Mouse (Mus musculus) left cerebral cortex, adult 2 months (tissue): ENCODE results near the gene Actn1. TPM values are rescaled to one million over a fixed set of nuclear protein-coding genes. Genes with fewer than 3 reads are reported as not detected.

Experiments
- DNase-seq, 2 experiments: peaks; one replicate each; pipeline ENCODE4 v3.0.0; 2021 to 2022; ENCODE audit warnings: low spot score in 2 of 2, mixed read lengths in 1 of 2; ENCODE audit errors: extremely low spot score in 1 of 2
- H3K27ac ChIP-seq: fragments of 200-600 bp; 2 replicates; pipeline ENCODE4 v1.8.1; 2022
- H3K4me3 ChIP-seq: fragments of 200-600 bp; 2 replicates; pipeline ENCODE4 v1.8.1; 2022
- CTCF ChIP-seq: fragments of 200-600 bp; IDR thresholded peaks from 2 replicates; pipeline ENCODE4 v1.8.1; 2022; ENCODE audit warnings: antibody characterized with exemption, mild to moderate bottlenecking, moderate library complexity
- intact Hi-C: fragments of 180-260 bp; cut with DNase I; formaldehyde crosslinking; loops from one replicate; pipeline ENCODE4 v1.15.1; 2025
- total RNA-seq, 2 experiments: library from RNA; stranded (reverse); gene quantifications; 2 replicates each; pipeline ENCODE4 v1.2.3; 2021

Actn1 gene
- total RNA-seq, 2 experiments from 2014 or later = 125 to 130 TPM

DNA sequence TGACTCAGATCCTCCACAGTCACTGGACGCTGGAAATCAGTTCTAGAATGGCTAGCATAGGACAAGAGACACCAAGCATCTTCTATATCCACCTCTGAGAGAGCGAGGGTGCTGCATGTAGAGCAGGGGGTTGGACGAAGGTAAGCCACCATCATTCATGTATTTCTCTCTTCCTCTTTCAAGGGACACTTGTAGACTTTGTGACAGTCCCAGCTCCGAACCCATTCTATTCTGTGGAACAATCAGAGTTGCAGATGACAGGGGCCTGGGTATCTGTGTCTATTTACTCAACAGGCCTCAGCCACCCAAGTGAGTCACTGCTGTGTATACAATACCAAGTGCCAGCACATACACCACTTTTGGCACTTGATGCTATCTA lies 27.3 kb downstream of the Actn1 start:
- no peak for TF ChIP-seq CTCF
- DNase-seq = no peak
- Histone ChIP-seq H3K4me3 (no peak overlapping the region), H3K27ac (no peak overlapping the region)
- intact Hi-C loops = no loop called here

GRCm38 (mm10) chr12:80232076-80232839 lies 27.9 kb downstream of the Actn1 start:
- no peak for DNase-seq
- Histone ChIP-seq H3K27ac (no peak overlapping the region), H3K4me3 (no peak overlapping the region)
- TF ChIP-seq CTCF = no peak
- intact Hi-C loops = no loop called here

DNA sequence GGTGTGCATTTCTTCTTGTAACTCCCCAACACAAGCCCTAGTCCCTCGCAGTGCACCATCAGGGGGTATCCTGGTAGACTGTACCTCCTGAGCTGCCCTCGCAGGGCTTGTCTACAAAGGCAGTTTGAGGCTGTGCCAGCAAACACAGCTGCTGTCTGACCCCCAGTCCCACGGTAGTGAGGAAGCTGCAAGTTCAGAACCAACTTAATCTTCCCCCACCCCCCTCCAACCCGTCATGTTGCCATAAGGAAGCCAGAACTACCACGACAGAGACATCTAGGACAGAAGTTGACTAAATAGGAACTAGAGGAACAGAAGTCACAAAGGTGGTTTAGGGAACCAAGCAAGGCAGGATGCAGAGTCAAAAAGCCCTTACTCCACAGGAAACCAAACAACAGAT lies 28.9 kb downstream of the Actn1 start:
- no peak for TF ChIP-seq CTCF
- no peak overlapping the region for H3K27ac ChIP-seq
- intact Hi-C loops = no loop called here

GRCm38 (mm10) chr12:80230854-80231253 lies 29.3 kb downstream of the Actn1 start:
- TF ChIP-seq CTCF = no peak
- DNase-seq = no peak
- intact Hi-C loops = no loop called here
- H3K4me3 ChIP-seq = no peak overlapping the region
- H3K27ac ChIP-seq = 0 out of 2 replicates have a peak overlapping the region, but pooled peaks have one; percentile 3

More for the DNA sequence above, 28.9 kb downstream of the Actn1 start:
- DNase-seq = no peak
- H3K4me3 ChIP-seq = no peak overlapping the region

GRCm38 (mm10) chr12:80230111-80230700 lies 30.0 kb downstream of the Actn1 start:
- no peak; the same call in 1 of the 2 replicates for TF ChIP-seq CTCF
- Histone ChIP-seq H3K27ac (peak overlapping the region; percentile 1; the same call in 1 of the 2 replicates), H3K4me3 (no peak overlapping the region)
- DNase-seq = peak; percentile 39 to 51
- intact Hi-C loops = no loop called here

DNA sequence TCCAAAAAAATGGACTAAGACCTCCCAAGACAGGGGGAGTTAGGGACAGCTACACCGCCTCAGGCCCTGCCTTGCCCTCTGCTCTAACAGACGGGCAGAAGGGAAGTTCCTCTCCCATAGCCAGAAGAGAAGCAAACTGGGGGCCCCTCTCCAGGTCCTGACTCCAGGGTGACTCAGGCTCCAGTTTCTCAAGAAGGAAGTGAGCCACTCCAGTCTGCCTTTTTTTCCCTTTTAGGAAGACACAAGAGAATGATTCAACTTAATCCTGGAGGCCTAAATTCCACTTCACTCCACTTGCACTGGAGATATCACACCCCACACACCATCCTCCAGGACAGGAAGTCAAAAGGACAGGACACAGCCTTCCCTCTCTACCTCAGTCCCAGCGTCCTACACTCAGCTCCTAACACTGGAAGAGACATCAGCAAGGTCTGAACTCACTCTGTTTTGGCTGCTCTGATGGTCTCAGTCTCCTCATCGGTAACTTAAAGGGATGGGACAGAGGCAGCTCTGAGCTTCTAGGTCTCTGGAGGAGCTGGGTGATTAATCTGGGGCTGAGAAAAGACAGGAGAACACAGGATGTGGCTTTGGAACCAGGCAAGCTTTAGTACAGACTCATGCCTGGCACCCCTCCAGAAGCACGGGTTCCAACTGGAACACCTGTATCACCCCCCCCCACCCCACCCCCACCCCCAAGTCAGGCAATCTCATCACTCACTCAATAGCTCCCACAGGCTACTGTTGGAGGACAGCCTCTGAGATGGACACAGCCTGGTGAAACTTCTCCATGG lies 31.0 kb downstream of the Actn1 start:
- peak overlapping the region; percentile 1; the same call in 1 of the 2 replicates for H3K27ac ChIP-seq

DNA sequence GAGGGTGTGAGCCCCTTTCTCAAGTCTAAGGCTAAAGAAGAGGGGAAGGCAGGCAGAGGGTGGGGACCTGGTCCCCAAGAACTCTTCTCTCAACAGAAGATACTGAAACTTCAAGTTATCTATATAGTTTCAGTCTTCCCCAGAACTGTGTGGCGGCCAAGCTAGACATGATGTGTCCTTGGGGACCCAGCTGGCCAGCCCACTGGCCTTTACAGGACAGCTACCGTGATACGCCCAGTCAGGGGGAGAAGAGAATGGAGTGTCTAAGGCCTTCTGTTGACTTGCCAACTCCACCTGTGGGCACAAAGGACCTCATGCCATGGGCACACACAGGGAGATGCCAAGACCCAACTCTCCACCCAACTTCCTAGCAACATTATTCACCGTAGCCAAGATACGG lies 31.8 kb downstream of the Actn1 start:
- Histone ChIP-seq H3K27ac (no peak overlapping the region), H3K4me3 (no peak overlapping the region)
- TF ChIP-seq CTCF = no peak
- intact Hi-C loops = no loop called here
- no peak for DNase-seq

More for the DNA sequence above, 31.0 kb downstream of the Actn1 start:
- H3K4me3 ChIP-seq = no peak overlapping the region
- DNase-seq = no peak
- TF ChIP-seq CTCF = no peak
- intact Hi-C loops = no loop called here

GRCm38 (mm10) chr12:80227835-80228234 lies 32.3 kb downstream of the Actn1 start:
- Histone ChIP-seq H3K4me3 (no peak overlapping the region), H3K27ac (no peak overlapping the region)
- TF ChIP-seq CTCF = no peak
- intact Hi-C loops = no loop called here
- DNase-seq = no peak

GRCm38 (mm10) chr12:80226101-80226500 lies 34.1 kb downstream of the Actn1 start:
- intact Hi-C loops = no loop called here
- no peak for TF ChIP-seq CTCF
- no peak for DNase-seq
- H3K27ac ChIP-seq = no peak overlapping the region
- no peak overlapping the region for H3K4me3 ChIP-seq

- Histone ChIP-seq H3K4me3 (no peak overlapping the region), H3K27ac (no peak overlapping the region)
- TF ChIP-seq CTCF = no peak
- intact Hi-C loops = no loop called here
- DNase-seq = no peak
These were observed 35.9 kb downstream of the Actn1 start for GRCm38 (mm10) chr12:80224241-80224731.

- no peak overlapping the region for H3K4me3 ChIP-seq
These were observed 36.7 kb downstream of the Actn1 start for GRCm38 (mm10) chr12:80223511-80223910.

DNA sequence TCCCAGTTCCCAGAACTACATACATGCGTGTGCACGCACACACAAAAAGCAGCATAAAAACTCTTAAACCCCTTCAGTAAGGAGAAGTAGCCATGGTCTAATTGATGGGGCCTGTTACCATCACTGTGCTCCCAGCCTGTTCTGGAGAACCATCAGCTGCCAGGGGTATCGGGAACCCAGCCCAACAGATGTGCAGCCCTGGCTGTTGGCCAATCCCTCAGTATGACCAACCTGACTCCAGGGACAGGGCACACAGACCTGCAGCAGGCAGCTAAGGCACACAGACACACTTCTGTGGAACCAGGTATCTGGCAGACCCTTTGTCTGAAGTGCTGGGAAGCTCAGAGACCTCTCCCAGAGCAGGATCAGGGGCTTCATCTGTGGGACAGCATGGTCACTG lies 37.7 kb downstream of the Actn1 start:
- H3K27ac ChIP-seq = no peak overlapping the region
- no peak overlapping the region for H3K4me3 ChIP-seq
- TF ChIP-seq CTCF = no peak
- intact Hi-C loops = no loop called here
- no peak for DNase-seq

More at GRCm38 (mm10) chr12:80223511-80223910, 36.7 kb downstream of the Actn1 start:
- intact Hi-C loops = no loop called here
- no peak for TF ChIP-seq CTCF
- no peak for DNase-seq
- no peak overlapping the region for H3K27ac ChIP-seq
